Mouse (Mus musculus): ENCODE data around the gene Tmem217. TPM values are rescaled to one million over a fixed set of nuclear protein-coding genes. Genes with fewer than 3 reads are reported as not detected.
"Not testable (repeated sequence)": the region's sequence is repeated elsewhere in the genome, so short reads cannot be mapped to it uniquely, and the experiment has no call there.

Gene Tmem217
- polyA plus RNA-seq, 2 experiments from 2014 or later, result 0.62 TPM; not detected in 1

GRCm38 (mm10) chr17:29548994-29549393 is 3.2 kb downstream of the Tmem217 start:
- ATAC-seq, result no peak

GRCm38 (mm10) chr17:29548494-29548893 is 3.7 kb downstream of the Tmem217 start:
- no peak for ATAC-seq

GRCm38 (mm10) chr17:29545241-29545640 is 6.9 kb downstream of the Tmem217 start:
- no peak for ATAC-seq

- ATAC-seq, result no peak
Measured at GRCm38 (mm10) chr17:29544064-29544463, 8.1 kb downstream of the Tmem217 start.

- ATAC-seq, result no peak
Measured at GRCm38 (mm10) chr17:29542831-29543690, 9.1 kb downstream of the Tmem217 start.

- ATAC-seq, result no peak
Measured at GRCm38 (mm10) chr17:29541419-29541818, 10.8 kb downstream of the Tmem217 start.

- no peak for ATAC-seq
Measured at GRCm38 (mm10) chr17:29540426-29540825, 11.8 kb downstream of the Tmem217 start.

- peak; percentile 57 for ATAC-seq
Measured at GRCm38 (mm10) chr17:29533866-29534265, 18.3 kb downstream of the Tmem217 start.

- peak; percentile 89 for ATAC-seq
Measured at GRCm38 (mm10) chr17:29531757-29532384, 20.3 kb downstream of the Tmem217 start.

- ATAC-seq, result peak; percentile 22
Measured at GRCm38 (mm10) chr17:29531278-29531677, 20.9 kb downstream of the Tmem217 start.

GRCm38 (mm10) chr17:29530508-29530907 is 21.7 kb downstream of the Tmem217 start:
- no peak for ATAC-seq

GRCm38 (mm10) chr17:29528568-29529187 is 23.5 kb downstream of the Tmem217 start:
- no peak for ATAC-seq

GRCm38 (mm10) chr17:29525613-29526012 is 26.6 kb downstream of the Tmem217 start:
- no peak for ATAC-seq

- ATAC-seq, result no peak
Measured at GRCm38 (mm10) chr17:29519731-29520130, 32.5 kb downstream of the Tmem217 start.

GRCm38 (mm10) chr17:29518665-29519064 is 33.5 kb downstream of the Tmem217 start:
- not testable (repeated sequence) for ATAC-seq

- peak; percentile 79 for ATAC-seq
Measured at GRCm38 (mm10) chr17:29514435-29514834, 37.8 kb downstream of the Tmem217 start.

- ATAC-seq, result peak; percentile 75
Measured at GRCm38 (mm10) chr17:29513044-29513730, 39.0 kb downstream of the Tmem217 start.

GRCm38 (mm10) chr17:29510691-29511090 is 41.5 kb downstream of the Tmem217 start:
- no peak for ATAC-seq

GRCm38 (mm10) chr17:29508927-29509608 is 43.1 kb downstream of the Tmem217 start:
- no peak for ATAC-seq

- no peak for ATAC-seq
Measured at GRCm38 (mm10) chr17:29503700-29504099, 48.5 kb downstream of the Tmem217 start.

GRCm38 (mm10) chr17:29502669-29503665 is 49.2 kb downstream of the Tmem217 start:
- ATAC-seq, result peak; percentile 17

Data from CD4-positive, CD25-positive, alpha-beta regulatory T cell, adult 4 months (primary cell).